Mouse (Mus musculus) embryo, embryonic 10.5 days (tissue): ENCODE measurements around the gene Stfa2.
"Not testable (repeated sequence)": the region's sequence is repeated elsewhere in the genome, so short reads cannot be mapped to it uniquely, and the experiment has no call there.

Source experiments
- DNase-seq: peaks from one replicate; pipeline ENCODE4 v3.0.0-alpha.2; 2015; ENCODE audit warnings: low spot score

The Stfa2 gene

DNA sequence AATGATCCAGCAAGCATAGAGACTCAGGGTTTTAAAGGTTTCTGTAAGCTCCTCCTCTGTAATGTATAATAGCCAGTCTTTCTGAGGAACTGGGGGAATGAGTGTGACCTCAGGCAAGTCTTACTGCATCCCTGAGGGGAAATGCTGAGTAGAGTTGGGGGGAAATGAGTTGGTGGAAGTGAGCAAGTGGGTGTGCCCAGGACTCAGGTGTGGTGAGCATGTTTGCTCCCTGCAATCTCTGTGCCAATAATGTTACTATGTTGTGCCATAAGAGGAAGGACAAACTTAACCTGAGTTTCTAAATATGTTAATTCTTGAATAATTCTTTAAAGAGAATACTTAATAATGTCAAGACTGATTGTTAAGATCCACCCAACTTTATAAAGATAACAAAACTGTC is at the start of gene Stfa2:
Gene Stfa2, minus strand, starts transcription at position 101 of the 400 bp plus-strand sequence.
- DNase-seq, result no peak

DNA sequence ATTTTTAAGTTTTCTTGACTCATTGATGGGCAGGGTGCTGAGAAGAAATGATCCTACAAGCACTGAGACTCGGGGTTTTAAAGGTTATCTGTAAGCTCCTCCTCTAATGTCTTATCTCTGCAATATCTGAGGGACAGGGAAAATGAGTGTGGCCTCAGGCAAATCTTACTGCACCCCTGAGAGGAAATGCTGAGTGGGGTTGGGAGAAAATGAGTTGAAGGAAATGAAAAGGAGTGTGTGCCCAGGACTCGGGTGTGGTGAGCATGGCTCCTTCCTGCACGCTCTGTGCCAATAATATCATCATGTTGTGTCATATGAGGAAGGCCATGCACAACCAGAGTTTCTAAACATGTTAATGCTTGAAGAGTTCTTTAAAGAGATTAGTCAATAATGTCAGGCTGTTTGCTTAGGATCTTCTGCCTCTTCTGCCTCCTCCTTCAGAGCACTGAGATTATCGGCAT is 47.1 kb upstream of the Stfa2 start, which contains the start of gene Stfa3:
Gene Stfa3, minus strand, starts transcription at position 51 of the 461 bp plus-strand sequence.
- DNase-seq, result no peak

- not testable (repeated sequence) for DNase-seq
Measured at GRCm38 (mm10) chr16:36420979-36421378, 12.7 kb upstream of the Stfa2 start.

- DNase-seq, result peak; percentile 0
Measured at GRCm38 (mm10) chr16:36389060-36389459, 19.2 kb downstream of the Stfa2 start.

GRCm38 (mm10) chr16:36367648-36368047 is 40.6 kb downstream of the Stfa2 start, which contains the start of gene BC100530:
BC100530 (minus strand) TSS chr16:36367748.
- DNase-seq, result not testable (repeated sequence)
